Mouse (Mus musculus) frontal cortex, postnatal 25 days (tissue): Measurements from ENCODE around the gene Irx3.

Experiments used
- DNase-seq, 2 experiments: peaks; one replicate each; pipeline ENCODE4 v3.0.0; 2022; ENCODE audit warnings: low spot score in 2 of 2

The Irx3 gene

DNA sequence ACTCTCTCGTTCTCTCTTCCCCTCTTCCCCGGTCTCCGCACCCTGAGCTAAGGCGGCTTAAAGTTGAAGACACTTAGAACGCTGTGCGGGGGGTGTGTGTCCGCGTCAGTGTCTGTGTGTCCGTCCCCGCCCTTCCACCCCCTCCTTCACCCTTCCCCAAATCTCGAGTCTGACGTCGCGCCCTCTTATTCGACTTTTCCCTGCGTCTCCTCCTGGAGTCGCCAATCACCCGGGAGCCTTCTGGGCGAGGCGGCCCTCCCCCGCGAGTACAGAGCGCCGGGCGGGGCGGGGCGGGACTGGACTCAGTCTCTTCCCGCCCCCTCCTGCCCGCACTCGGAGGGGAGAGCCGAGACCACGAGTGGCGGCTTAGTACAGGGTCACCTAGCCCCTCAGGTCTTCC, at the start of gene Irx3:
Gene Irx3 (minus strand): TSS at position 229 of the 400 bp plus-strand sequence.
- no peak for DNase-seq

DNA sequence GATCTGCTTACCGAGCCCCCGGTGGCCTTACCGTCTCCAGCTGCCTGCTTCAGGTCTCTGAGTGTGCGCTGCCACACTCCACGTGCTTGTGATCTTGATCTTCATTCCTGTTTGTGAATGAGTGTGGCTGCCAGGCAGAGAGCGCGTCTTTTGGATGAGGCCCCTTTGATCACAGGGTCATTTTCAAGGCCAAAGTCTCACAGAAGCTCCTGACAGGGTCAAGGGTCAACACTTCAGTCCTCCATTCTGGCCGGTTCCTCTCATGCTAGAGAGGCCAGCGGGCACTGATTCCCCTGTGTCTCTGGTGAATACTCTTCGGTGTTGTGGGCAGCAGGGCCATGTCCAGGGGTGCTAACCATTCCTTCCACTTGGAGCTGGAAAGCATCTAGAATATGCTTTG, 49.5 kb upstream of the Irx3 start:
- DNase-seq, result no peak

DNA sequence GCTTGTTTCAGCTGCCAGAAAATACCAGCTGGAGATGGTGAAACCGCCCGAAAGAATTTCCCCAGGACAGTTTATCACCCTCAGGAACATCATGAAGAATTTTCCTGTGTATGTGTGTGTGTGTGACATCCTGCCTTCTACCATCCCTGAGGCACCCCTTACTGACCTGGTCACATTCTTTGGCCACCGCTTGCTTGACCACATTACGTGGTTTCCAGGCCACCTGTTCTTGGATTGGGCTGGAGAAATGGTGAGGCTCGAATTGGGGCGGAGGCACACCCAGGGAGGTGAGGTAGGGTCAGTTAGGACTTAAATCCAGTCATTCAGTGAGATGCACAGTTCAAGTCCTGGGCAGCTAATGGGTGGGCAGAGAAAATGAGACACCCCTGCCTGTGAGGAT, 48.1 kb upstream of the Irx3 start:
- DNase-seq, result no peak

DNA sequence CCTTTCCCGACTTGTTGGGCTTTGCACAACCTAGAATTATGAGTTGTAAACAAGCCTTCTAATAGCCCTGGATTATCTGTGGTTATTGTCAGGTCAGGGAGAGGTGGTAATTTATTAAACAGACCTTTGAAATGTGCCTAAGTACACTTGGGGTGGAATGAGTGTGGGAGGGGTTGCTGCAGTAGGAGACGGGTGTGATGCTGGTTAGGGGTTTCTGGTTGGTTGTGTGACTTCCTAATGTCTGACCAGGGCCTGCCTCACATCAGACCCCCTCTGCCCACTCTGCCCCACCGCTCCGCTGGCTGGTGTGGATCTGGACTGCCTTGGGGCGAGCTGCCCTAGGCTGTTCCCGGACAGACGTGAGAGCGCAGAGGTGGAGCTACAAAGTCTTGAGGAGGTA, 47.7 kb upstream of the Irx3 start:
- DNase-seq, result no peak

DNA sequence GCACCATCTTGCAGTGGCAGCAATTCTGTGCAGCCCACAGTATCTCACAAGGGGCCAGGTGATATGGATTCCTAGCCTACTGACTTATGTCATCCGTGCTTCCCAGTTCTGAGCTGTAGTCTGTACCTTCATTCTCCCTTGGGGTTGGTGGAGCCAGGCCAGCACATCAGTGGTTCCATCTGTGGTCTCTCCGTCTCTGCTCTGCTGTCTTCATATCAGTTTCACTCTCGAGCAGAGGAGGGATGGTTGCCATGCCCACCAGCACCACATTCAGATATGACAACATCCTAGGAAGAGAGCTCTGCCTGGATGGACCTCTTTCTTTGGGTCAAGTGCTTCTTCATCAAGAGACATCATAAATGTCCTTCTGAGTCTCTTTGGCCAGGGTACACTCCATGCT, 43.8 kb upstream of the Irx3 start:
- no peak for DNase-seq

DNA sequence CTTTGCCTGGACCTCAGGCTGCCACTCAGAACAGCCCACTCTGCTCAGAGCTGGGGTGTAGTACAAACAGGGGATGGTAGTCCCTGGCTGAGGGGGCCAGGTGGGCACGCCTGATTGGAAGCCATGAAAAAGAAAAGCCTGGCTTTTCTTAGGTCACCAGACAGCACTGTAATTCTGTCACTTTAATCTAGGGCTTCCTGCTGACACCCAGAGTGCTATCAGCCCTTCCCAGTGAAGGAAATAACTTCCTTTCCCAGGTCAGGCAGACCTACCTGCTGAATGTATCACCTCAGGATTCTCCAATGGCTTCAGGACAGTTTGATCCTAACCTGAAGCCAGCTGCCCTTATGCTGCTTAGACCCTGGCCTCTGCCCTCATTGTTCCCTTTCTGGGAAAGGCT, 35.3 kb upstream of the Irx3 start:
- DNase-seq, result no peak

DNA sequence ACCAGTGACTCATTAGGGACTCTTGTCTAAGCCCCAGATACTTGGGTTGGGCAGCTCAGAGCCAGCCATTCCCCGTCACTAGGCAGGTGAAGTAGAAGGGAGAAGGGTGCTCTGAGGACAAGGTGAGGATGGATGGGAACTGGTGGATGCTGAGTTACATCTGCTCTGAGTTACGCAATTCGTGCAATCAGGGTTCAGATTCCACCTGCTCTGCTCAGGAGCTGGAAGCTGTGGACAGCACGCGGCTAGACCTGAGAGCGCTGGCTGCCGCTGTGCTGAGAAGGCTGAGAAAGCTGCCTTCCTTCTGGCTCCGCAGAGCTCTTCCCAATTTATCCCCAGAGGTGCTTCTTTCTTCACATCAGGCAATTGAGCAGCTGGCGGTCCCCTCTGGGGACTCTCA, 34.8 kb upstream of the Irx3 start:
- no peak for DNase-seq

DNA sequence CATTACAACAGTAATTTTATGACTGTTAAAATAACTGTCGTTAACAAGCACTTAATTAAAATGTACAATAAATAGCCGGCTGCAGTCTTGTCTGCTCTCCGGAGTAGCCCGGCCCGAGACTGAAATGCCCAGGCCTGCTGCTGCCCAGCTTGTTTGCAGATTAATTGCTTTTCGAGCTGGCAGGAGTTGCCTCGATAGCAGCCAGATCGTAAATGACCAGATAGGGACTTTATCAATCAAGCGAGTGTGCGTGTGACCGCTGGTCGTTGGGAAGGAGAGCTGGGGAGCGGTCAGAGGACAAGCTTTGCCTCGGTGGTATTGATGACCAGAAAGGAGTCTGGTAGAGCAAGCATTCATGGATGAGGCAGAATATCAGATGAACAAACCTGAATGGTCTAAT, 25.8 kb upstream of the Irx3 start:
- no peak for DNase-seq

DNA sequence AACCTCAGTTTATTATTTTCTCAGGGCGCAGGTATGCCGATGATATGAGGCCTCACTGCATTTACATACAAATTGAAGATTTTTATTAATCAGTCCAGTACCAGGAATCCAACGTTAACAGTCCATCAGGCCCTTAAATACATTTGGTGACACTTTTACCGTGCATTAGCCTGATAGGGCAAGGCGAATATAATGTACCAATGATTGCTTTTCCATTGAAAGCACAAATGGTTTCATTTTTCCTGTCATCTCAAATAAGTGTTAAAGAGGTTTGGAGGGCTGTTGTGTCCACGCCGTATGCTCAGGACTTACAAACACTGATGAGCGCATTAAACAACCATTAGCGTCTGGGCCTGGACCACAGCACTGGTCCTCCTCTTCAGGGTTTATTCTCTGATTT, 25.3 kb upstream of the Irx3 start:
- DNase-seq, result no peak

DNA sequence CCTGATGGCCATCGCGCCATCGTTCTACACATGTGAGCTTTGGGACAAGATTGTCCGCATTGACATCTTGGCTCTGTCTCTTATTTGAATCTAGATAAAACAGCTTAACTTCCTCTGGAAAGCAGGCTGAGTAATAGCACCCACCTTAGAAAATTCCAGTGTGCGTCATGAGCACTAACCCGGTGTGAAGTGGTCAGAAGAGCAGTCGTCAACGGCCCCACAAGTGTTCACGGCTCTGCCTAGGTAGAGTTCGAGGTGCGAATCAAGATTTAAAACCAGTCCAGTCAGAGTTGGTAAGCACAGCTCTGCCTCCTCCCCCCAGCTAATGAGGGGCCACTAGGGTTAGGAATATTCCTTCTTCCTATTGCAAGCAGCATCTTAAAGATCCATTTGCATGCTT, 21.5 kb upstream of the Irx3 start:
- no peak for DNase-seq

DNA sequence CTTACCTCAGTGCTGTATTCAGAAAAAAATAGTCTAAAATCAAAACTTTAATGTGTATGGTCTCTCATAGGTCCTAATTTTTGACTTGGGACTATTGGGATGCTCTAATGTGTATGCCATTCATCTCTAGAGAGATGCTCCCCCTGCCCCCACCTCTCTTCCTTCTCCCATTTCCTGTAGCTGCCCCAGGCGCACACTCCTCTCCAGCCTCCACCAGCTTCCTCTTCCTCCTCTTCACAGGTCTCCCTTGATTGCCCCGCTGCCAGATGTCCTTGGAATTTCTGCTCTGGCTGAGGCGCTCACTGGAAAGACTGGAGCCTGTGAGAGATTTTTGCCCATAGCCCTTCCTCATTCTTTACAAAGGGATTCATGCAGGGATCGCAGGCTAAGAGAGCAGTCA, 20.9 kb upstream of the Irx3 start:
- DNase-seq, result no peak

DNA sequence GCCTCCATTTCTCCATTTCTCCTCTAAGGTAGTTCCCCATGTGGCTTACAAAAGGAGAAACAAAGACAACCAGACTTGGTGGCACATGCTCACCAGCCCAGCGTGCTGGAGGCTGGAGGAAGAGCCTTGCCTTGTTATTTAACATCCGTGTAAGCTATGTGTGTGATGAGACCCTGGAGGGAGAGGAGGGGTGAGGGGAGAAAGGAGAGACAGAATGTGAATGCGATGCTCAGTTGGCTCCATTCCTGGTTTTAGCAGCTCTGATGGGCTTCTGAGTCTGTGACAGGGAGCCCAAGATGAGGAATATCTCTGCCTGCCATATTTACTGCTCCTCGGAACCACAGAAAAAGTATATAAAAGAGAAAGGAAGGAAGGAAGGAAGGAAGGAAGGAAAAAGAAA, 20.1 kb upstream of the Irx3 start:
- DNase-seq, result no peak

DNA sequence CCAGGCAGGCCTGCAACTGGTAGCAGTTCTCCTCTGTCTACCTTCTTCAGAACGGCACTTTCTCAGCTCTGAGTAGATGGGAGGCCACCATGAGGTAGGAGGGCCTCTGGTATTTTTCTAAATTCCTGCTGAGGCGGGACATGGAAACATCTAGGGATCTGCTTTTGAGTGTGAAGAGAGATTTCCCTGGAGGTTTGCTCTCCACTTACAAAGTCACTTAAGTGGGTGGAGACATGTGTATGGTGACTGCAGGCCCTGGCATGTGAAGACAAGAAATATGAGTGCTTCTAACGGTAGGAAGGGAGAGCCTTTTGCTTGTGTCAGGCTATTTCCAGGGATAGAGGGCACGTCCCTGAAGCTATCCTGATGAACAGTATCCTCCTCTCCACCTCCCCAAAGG, 17.9 kb upstream of the Irx3 start:
- no peak for DNase-seq

DNA sequence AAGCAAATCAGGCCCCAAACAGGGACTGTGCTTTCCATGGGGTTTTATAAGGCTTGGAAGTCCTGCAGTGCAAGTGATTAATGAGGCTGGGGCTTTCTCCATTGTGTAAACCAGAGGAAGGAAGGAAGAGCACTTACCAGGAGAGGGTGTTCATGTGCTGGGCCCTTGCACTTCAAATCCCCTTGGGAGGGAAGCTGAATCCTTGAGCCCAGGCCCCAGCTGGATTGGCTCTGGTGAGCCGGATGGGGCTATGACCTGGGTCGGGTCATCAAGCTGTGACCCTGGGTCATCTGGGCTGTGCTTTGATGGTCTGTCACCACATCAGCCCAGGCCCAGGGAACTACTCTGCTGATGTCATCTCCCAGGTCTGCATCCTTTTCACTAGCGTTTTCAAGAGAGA, 16.9 kb upstream of the Irx3 start:
- DNase-seq, result no peak

DNA sequence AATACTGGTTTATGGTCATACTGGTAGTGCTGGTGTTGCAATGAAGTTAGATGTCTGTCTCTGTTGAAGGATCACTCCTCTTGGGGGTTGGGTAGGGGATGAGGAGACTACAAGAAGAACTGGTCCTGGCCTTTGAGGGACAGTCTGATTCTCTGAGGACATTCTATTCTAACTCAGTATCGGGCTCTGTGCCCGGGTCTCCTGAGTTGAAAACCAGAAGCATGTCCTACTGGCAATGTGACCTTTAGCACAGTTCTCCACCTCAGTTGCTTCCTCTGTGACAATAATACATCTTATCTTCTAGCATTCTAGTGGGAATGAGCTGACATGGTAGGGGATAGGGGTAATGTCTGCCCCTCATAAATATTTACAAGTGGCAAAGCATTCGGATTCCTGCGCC, 12.2 kb upstream of the Irx3 start:
- no peak for DNase-seq

DNA sequence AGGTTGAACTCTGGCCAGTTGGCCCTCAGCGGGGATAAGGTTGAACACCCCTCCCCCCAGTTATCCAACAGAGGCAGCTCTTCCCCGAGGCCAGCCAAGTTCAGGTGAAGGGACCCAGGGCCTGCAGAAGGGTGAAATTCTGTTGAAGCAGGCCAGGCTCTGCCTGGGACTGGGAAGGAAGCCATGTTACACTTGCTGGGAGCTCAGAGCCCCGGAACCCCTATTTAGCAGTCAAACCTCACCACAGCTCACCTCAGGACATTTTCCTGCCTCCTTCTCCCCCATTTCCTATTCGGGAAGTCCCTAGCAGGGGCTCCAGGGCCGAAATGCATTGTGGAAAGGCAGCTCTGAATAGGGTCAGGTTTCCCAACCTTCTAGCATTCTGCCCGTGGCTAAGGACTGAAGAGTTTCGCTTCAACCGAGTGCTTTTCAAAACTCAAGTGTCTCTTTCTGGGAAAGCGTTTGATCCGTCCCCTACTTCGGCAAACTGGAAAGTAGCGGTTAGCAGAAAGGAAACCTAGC, 4.9 kb upstream of the Irx3 start:
- no peak for DNase-seq

DNA sequence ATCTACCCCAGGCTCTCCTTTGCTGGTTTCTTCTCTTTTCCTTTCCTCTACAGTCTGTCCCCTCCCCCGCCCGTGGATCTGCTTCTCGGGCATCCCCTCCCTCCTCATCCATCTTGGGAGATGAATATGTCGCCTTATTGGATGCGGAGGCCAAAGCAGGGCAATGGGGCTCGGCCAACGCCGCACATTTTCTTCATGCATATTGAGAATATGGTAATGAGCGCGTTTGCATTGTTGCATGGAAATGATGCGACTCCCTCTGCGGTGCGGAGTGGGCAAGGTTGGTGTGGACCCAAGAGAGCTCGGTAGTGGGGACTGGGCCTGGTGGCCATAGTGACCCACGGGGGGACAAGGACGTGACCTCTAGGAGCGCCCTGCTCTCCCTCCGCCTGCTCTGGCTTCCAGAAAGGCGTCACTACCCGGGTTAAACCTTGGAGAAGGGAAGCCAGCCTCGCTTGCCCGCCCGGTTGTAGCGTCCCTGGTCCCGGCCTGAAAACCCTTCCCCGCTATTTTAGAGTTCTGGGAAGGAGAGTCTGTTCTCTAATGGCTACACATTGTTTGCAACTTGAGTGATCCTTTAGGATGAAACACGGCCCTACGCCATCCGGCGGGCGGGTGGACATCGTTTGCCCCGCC, 4.3 kb upstream of the Irx3 start:
- DNase-seq, result no peak

DNA sequence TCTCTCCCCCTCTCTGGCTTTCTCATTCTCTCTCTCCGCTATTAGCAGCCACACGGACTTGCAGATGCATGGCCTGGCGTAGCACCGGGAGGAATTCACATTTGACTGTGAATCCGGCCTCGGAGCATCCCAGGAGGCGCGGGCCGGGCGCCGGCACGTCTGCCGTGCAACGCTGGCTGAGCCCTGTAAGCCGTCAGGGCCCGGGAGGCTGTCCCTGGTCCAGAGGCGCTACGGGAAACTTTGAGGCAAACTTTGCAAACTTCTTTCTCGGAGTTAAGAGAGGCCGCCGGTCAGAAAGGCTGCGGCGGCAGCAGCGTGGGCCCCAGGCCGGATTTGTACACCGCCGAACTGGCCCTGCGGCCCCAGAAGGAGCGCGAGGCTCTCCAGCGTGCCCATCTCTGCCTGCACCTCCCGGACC, 3.4 kb upstream of the Irx3 start:
- no peak for DNase-seq

DNA sequence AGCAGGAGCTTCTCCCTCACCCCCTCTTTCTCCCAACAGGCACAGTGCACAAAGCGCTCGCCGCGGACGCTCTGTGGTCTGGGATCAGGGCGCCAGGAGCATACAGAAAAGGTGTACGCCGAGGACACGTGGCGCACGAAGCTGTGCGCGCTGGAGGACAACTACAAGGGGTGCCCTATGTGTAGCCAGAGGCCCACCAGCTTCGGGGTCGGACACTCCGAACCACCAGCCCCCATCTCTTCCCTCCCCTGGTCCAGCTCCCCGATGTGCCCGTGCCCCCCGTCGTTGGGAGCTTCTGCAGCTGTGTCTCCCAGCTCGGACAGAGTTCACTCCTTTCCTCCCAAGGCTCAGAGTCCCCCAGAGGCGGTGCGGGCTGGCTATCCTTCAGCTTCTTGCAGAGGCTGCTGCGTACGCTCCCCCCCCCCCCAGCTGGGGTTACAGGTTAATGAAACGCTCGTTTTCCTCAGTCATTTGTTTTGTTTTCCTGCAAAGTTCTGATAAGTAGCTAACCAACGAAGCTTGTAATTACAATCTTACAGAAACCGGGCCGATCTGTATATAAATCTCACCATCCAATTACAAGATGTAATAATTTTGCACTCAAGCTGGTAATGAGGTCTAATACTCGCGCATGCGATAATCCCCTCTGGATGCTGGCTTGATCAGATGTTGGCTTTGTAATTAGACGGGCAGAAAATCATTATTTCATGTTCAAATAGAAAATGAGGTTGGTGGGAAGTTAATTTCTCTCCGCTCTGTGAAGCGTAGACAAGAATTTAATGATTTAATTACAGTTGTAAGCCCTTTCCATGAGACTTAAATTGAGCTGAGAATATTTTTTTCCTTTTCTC, 2.8 kb upstream of the Irx3 start:
- DNase-seq, result no peak

DNA sequence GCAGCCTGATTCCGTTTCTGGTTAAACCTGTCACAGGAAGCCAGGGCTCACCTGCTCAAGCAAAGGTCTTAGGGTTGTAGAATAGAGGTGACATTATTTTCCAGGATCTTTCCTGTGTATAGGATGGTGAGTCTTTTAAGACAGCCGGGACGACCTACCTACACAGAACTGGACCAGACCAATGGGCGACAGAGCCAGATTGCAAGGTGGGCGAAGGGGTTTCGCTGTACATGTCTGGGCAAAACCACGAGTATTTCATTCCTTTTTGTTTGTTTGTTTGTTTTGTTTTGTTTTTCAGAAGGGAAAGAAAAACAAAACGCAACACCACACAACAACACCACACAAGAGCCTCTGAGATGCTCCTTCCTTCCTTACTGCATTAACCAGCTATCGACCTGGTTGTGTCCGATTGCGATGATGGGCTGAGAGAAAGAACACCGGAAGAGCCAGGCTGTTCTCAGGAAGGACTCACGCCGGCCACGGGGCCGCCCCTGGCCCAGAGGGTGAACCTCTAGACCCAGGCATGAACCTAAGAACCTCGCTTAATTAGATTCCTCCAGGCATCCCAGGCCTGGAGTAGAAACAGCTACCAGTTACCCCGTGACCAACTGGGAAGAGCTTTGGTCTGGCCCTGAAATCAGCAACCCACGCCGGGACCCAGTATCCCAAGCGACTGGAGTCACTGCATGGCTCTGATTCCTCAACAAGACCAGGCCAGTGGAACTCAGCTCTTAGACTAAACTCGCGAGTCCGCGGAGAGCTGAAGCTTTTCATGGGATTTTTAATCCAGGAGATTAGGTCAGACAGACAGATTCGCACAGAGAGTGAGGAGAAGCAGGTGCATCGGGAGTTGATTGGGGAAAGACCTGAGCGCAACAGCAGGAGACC, 1.9 kb upstream of the Irx3 start:
- no peak for DNase-seq

DNA sequence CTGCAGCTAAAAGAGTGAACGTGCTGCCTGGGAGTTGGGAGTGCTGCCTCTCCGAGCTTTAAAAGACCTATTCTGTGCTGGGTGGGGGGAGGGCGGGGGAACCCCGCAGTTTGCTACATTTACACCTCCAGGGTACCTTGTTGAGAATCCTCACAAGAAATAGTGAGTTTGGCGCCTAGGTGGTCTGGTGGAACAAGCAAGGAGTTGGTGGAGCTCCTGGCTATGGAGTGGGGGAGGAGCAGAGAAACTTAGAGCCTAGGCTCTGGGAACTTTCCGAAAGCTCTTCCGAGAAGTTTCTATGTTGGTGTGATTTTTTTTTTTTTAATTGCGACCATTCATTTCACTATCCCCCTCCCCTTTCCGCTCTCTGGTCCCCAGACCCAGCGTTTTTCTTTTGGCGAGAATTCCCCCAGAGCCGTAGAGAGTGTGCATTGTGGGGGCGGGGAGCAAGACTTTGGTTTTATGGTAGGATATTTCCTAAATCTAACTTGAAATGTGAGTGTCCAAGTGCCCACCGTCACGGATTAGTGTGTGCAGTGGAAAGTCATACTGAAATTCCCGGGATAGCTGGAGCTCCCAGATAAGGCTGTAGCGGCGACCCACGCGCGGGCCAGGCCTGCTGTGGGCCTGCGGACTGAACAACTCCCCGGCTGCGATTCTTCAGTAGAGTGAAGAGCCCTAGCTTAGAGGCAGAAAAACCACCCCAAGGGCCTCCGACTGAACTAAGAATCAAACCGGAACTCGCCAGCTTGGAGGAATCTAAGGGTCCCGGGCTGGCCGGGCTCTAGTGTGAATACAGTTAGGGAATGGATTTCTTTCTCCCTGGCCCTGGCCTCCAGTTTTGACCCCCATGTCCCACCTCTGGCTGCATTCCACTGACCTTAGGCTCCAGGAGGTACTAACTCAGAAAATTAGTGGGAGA, 795 bp upstream of the Irx3 start:
- DNase-seq, result no peak
